Mouse (Mus musculus) bone marrow macrophage, adult 2 months (primary cell): Measurements from ENCODE around the gene Bud13.

Experiments
- CTCF ChIP-seq: IDR thresholded peaks from 2 replicates; pipeline ENCODE4 v1.5.1; 2012; ENCODE audit warnings: low read depth, mild to moderate bottlenecking, low read length, moderate library complexity
- POLR2A ChIP-seq: IDR thresholded peaks from 2 replicates; pipeline ENCODE4 v1.6.1; 2012; ENCODE audit warnings: mild to moderate bottlenecking, low read depth, low read length, borderline replicate concordance

GRCm38 (mm10) chr9:46270782-46271181 lies 12.0 kb upstream of the Bud13 start:
- no peak for TF ChIP-seq CTCF
- no peak for TF ChIP-seq POLR2A
